Comparison of ENCODE assay signal across 8 mouse cellular contexts in genomic region chr19:40895393-40895703, GRCm38 (mm10). TPM values are rescaled to one million over a fixed set of nuclear protein-coding genes. Genes with fewer than 3 reads are reported as not detected.
DNase-seq lines count a peak whose midpoint lies in the region; ATAC-seq and TF ChIP-seq lines count a peak whose summit lies in the region.

No protein-coding gene starts in this region.

- H3K79me2 ChIP-seq in myocyte (ENCODE audit: control insufficient read depth, insufficient read depth), result no peaks in the 10 kb centered on the region

- peaks cover 20% of the 10 kb centered on the region for H3K27me3 ChIP-seq in kidney, embryonic 16.5 days (ENCODE audit: insufficient read depth, low read length)
- peaks cover 19% of the 10 kb centered on the region for H3K27me3 ChIP-seq in hindbrain, postnatal 0 days (ENCODE audit: insufficient read depth, low read length)
- no peaks in the 10 kb centered on the region for H3K27me3 ChIP-seq in myocyte (ENCODE audit: control insufficient read depth, insufficient read depth, insufficient read length)

- peaks cover 6% of the 10 kb centered on the region; the same call in 1 of the 2 replicates for H3K9me3 ChIP-seq in kidney, embryonic 16.5 days (ENCODE audit: low read length)
- no peaks in the 10 kb centered on the region for H3K9me3 ChIP-seq in hindbrain, postnatal 0 days (ENCODE audit: low read length)

- no peaks in the 10 kb centered on the region for H3K36me3 ChIP-seq in kidney, embryonic 16.5 days (ENCODE audit: insufficient read depth, low read length)
- H3K36me3 ChIP-seq in hindbrain, postnatal 0 days (ENCODE audit: insufficient read depth, low read length), result no peaks in the 10 kb centered on the region
- no peaks in the 10 kb centered on the region for H3K36me3 ChIP-seq in myocyte (ENCODE audit: control insufficient read depth, insufficient read depth)

- peak overlapping the region; percentile 83 for H3K4me2 ChIP-seq in kidney, embryonic 16.5 days (replicated peaks; ENCODE audit: low read depth, low read length)
- peak overlapping the region; percentile 76 for H3K4me2 ChIP-seq in hindbrain, postnatal 0 days (ENCODE audit: low read depth, low read length)
- H3K4me2 ChIP-seq in myocyte (ENCODE audit: low read depth), result peak overlapping the region; percentile 55

- no peak for TF ChIP-seq CTCF in bone marrow macrophage, adult 2 months (IDR thresholded peaks at IDR 0.05; ENCODE audit: low read depth, low read length)
- TF ChIP-seq CTCF in hindbrain, postnatal 0 days (IDR thresholded peaks at IDR 0.05; ENCODE audit: low read depth), result no peak

- peak overlapping the region; percentile 34 for H3ac ChIP-seq in myocyte (ENCODE audit: control insufficient read depth, insufficient read length)

- TF ChIP-seq POLR2A in bone marrow macrophage, adult 2 months (IDR thresholded peaks at IDR 0.05; ENCODE audit: borderline replicate concordance, low read depth, low read length), result no peak
- TF ChIP-seq POLR2A in myocyte (IDR thresholded peaks at IDR 0.05; ENCODE audit: insufficient read length, low read depth), result no peak

- no peak for DNase-seq in kidney, adult 9 months
- no peak for DNase-seq in hindbrain, postnatal 0 days (ENCODE audit: low spot score)
- DNase-seq in frontal cortex, postnatal 36 days (ENCODE audit: low spot score in 2 of 2), result no peak
- no peak for DNase-seq in frontal cortex, postnatal 25 days (ENCODE audit: low spot score in 2 of 2)
- no peak for DNase-seq in layer of hippocampus, adult 11-12 months (ENCODE audit: low spot score)

- peak overlapping the region; percentile 87 for H3K4me3 ChIP-seq in kidney, embryonic 16.5 days (ENCODE audit: low read length)
- peak overlapping the region; percentile 84 for H3K4me3 ChIP-seq in bone marrow macrophage, adult 2 months (ENCODE audit: insufficient read depth, low read length)
- peak overlapping the region; percentile 74 for H3K4me3 ChIP-seq in hindbrain, postnatal 0 days (ENCODE audit: low read length)
- H3K4me3 ChIP-seq in myocyte, result peak overlapping the region; percentile 49

- 3% methylated on average over 6 of the region's 6 CpGs for WGBS in kidney, embryonic 16.5 days
- 2% methylated on average over 6 of the region's 6 CpGs for WGBS in hindbrain, postnatal 0 days

- H3K27ac ChIP-seq in kidney, embryonic 16.5 days (ENCODE audit: low read length), result peak overlapping the region; percentile 95
- H3K27ac ChIP-seq in bone marrow macrophage, adult 2 months (ENCODE audit: insufficient read depth, low read depth, low read length), result peak overlapping the region; percentile 88
- H3K27ac ChIP-seq in hindbrain, postnatal 0 days, result peak overlapping the region; percentile 93

- no peak for ATAC-seq in kidney, embryonic 16.5 days (ENCODE audit: low FRiP score, low TSS enrichment)
- ATAC-seq in hindbrain, postnatal 0 days, result no peak; the same call in 1 of the 2 replicates

- H3K4me1 ChIP-seq in kidney, embryonic 16.5 days (ENCODE audit: insufficient read depth, low read length), result no peaks in the 10 kb centered on the region
- peaks cover 2% of the 10 kb centered on the region; the same call in 1 of the 2 replicates for H3K4me1 ChIP-seq in bone marrow macrophage, adult 2 months (ENCODE audit: control insufficient read depth, insufficient read depth, low read length)
- no peaks in the 10 kb centered on the region for H3K4me1 ChIP-seq in hindbrain, postnatal 0 days (ENCODE audit: insufficient read depth, low read length)

- peak overlapping the region; percentile 84 for H3K9ac ChIP-seq in kidney, embryonic 16.5 days (replicated peaks; ENCODE audit: low read length)
- H3K9ac ChIP-seq in hindbrain, postnatal 0 days (replicated peaks; ENCODE audit: low read length), result peak overlapping the region; percentile 68

TF ChIP-seq in myocyte, 11 proteins besides CTCF, POLR2A, EP300 and RAD21:
- no peak for TF ChIP-seq MYOD1 (IDR thresholded peaks at IDR 0.05; ENCODE audit: control insufficient read depth in 1 of 3, insufficient read length in 2 of 3, low read depth in 2 of 3)
- TF ChIP-seq USF1 (IDR thresholded peaks at IDR 0.05; ENCODE audit: low read depth), result no peak
- TF ChIP-seq CEBPB (IDR thresholded peaks at IDR 0.05; ENCODE audit: insufficient read depth, poor library complexity, severe bottlenecking), result no peak
- no peak for TF ChIP-seq SRF (IDR thresholded peaks at IDR 0.05; ENCODE audit: control insufficient read depth, insufficient read length, low read depth)
- no peak for TF ChIP-seq TCF3 (IDR thresholded peaks at IDR 0.05; ENCODE audit: insufficient read length, low read depth)
- TF ChIP-seq MYOG (IDR thresholded peaks at IDR 0.05; ENCODE audit: control insufficient read depth in 1 of 3, insufficient read depth in 1 of 3, insufficient read length in 2 of 3, low read depth in 2 of 3), result no peak
- no peak for TF ChIP-seq TCF12 (IDR thresholded peaks at IDR 0.05; ENCODE audit: insufficient read depth, poor library complexity, severe bottlenecking)
- no peak for TF ChIP-seq MAX (IDR thresholded peaks at IDR 0.05; ENCODE audit: low read depth)
- no peak for TF ChIP-seq POLR2AphosphoS2 (IDR thresholded peaks at IDR 0.05; ENCODE audit: insufficient read length, low read depth)
- TF ChIP-seq REST (IDR thresholded peaks at IDR 0.05; ENCODE audit: insufficient read depth, insufficient read length), result no peak
- TF ChIP-seq E2F4 (IDR thresholded peaks at IDR 0.05; ENCODE audit: insufficient read depth), result no peak
TF ChIP-seq in myocyte: peak in this region for 0.

RNA-seq across cellular contexts. Expression of gene Zfp518a, which starts 0.8 kb away (rescaled TPM):
- 11.6 and 12.7 TPM in 2 replicates for polyA plus RNA-seq in kidney, embryonic 16.5 days (2015; fragmentation: Nextera tagmentation; extraction: Ambion mirVana)
- 12.5 and 13.2 TPM in 2 replicates for polyA plus RNA-seq in bone marrow macrophage, adult 2 months (2012; ENCODE audit: insufficient read depth, insufficient read length, missing spikeins)
- 8.0 and 9.9 TPM in 2 replicates for total RNA-seq in hindbrain, postnatal 0 days (2014; rRNA removed)
- 2.6 and 2.7 TPM in 2 replicates for polyA plus RNA-seq in hindbrain, postnatal 0 days (2015; fragmentation: Nextera tagmentation; extraction: Ambion mirVana)
- polyA plus RNA-seq in myocyte (2012; fragmentation: generic; extraction: Trizol), result 0.86 TPM
